Mouse (Mus musculus) forebrain, embryonic 15.5 days (tissue): ENCODE measurements around the gene Mark3. TPM values are rescaled to one million over a fixed set of nuclear protein-coding genes. Genes with fewer than 3 reads are reported as not detected.
A peak's percentile ranks its signal among the peaks of the same experiment; 100 is the strongest.

Source experiments
- ATAC-seq: fragments of 200-750 bp; cut with Nextera tagmentation; replicated peaks from 2 replicates; pipeline ENCODE4 v1.8.0; 2017; ENCODE audit warnings: mild to moderate bottlenecking, moderate TSS enrichment, moderate library complexity
- H3K27ac ChIP-seq: fragments of 300-500 bp; sonication (generic); replicated peaks from 2 replicates; pipeline ENCODE4 v1.5.1; 2015; ENCODE audit warnings: mild to moderate bottlenecking, inconsistent platforms
- H3K27me3 ChIP-seq: fragments of 300-500 bp; sonication (generic); 2 replicates; pipeline ENCODE4 v1.6.1; 2015; ENCODE audit warnings: inconsistent platforms
- H3K36me3 ChIP-seq: fragments of 300-500 bp; sonication (generic); 2 replicates; pipeline ENCODE4 v1.6.1; 2015; ENCODE audit warnings: mild to moderate bottlenecking, inconsistent platforms
- H3K4me1 ChIP-seq: fragments of 300-500 bp; sonication (generic); 2 replicates; pipeline ENCODE4 v1.6.1; 2015; ENCODE audit warnings: inconsistent platforms
- H3K4me2 ChIP-seq: fragments of 300-500 bp; sonication (generic); replicated peaks from 2 replicates; pipeline ENCODE4 v1.6.1; 2015; ENCODE audit warnings: mild to moderate bottlenecking, inconsistent platforms
- H3K4me3 ChIP-seq: fragments of 300-500 bp; sonication (generic); 2 replicates; pipeline ENCODE4 v1.5.1; 2015; ENCODE audit warnings: mild to moderate bottlenecking, inconsistent platforms
- H3K9ac ChIP-seq: fragments of 300-500 bp; sonication (generic); replicated peaks from 2 replicates; pipeline ENCODE4 v1.6.1; 2015; ENCODE audit warnings: mild to moderate bottlenecking, inconsistent platforms
- H3K9me3 ChIP-seq: fragments of 300-500 bp; sonication (generic); 2 replicates; pipeline ENCODE4 v1.6.1; 2016; ENCODE audit warnings: inconsistent platforms
- WGBS: fragments of 180-500 bp; shearing (Covaris S2); methylation state at CpG from one replicate; pipeline ENCODE4 v1.1.7; 2015; ENCODE audit warnings: mixed read lengths; 5-methylcytosine and 5-hydroxymethylcytosine counted together
- polyA plus RNA-seq: library from polyadenylated mRNA; unstranded; fragments of >200 nt; fragmentation: Nextera tagmentation; extraction: Ambion mirVana; gene quantifications from 2 replicates; pipeline ENCODE4 v1.2.1, GENCODE M21; 2015

The Mark3 gene
- polyA plus RNA-seq, result 46.1 and 54.4 TPM in 2 replicates

DNA sequence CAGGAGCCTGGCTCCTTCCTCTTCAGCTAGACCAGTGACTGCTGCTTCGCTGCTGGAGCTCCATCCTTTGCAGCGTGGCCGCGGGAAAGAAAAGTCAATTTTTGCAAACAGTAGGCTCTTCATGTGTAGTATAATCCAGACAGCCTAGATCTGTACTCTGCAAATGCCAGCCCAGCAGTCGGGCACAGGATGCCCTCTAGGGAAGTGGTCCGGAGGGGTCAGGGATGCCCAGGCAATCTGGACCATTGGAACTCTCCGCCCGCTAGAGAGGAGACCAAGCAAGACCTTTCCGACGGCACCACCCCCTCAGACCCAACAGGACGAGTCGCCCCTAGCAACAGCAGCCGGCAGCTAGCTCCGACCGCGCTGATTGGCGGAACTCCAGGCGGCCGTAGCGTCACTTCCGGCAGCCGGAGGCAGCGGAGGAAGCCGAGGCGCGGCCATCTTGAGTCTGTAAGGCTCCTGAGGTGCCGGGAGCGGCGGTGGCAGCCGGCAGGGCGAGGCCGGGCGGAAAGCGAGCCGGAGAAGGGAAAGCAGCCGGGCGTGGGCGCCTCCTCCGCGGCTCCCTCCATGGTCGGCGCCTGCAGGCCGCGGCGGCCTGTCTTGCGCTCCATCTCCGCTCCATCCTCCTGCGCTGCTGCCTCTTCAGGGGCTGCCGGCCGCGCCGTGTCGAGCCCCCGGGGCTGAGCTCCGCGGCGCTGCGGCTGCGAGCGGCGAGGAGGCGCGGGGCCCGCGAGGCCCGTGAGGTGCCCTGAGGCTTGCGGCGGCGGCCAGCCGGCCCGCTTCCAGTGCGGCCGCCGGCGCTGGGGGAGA, at the start of gene Mark3:
Mark3 (plus strand) TSS at position 450 of the 813 bp plus-strand sequence.
- peak within 1 kb of the TSS; percentile 96 for H3K27ac ChIP-seq
- H3K9ac ChIP-seq, result peak within 1 kb of the TSS; percentile 99
- peaks cover 39% of the 10 kb centered on the region for H3K4me1 ChIP-seq
- H3K4me3 ChIP-seq, result peak within 1 kb of the TSS; percentile 99
- peak; percentile 98 for ATAC-seq
- no peaks in the 10 kb centered on the region for H3K36me3 ChIP-seq
- no peaks in the 10 kb centered on the region for H3K27me3 ChIP-seq
- peak within 1 kb of the TSS; percentile 97 for H3K4me2 ChIP-seq
- no peaks in the 10 kb centered on the region for H3K9me3 ChIP-seq
- 0% methylated on average over 74 of the region's 75 CpGs for WGBS

DNA sequence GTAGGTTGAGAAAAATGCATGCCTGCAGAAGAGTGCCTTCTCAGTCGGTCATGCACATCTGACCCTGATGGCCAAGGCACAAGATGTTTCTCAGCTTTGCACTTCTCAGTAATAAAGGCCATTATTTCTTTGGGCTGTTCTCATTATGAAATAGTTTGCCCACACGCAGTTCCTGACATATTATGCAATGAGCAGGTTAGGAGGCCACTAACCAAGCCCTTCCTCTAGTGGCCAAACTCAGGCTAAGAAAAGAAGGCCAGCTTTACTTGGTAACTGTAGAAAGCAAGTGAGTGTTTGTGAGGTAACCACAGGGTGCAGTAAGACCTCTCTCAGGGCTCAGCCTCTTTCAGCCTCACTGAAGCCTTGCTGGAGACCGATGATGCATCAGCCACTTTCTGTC, 49.4 kb upstream of the Mark3 start:
- Histone ChIP-seq H3K4me3 (no peak overlapping the region), H3K4me2 (no peak overlapping the region), H3K9ac (no peak overlapping the region), H3K27me3 (no peaks in the 10 kb centered on the region), H3K36me3 (no peaks in the 10 kb centered on the region), H3K4me1 (no peaks in the 10 kb centered on the region), H3K9me3 (peaks cover 6% of the 10 kb centered on the region; the same call in 1 of the 2 replicates), H3K27ac (no peak overlapping the region)
- WGBS, result 89% methylated on average over 3 of the region's 3 CpGs
- no peak for ATAC-seq

DNA sequence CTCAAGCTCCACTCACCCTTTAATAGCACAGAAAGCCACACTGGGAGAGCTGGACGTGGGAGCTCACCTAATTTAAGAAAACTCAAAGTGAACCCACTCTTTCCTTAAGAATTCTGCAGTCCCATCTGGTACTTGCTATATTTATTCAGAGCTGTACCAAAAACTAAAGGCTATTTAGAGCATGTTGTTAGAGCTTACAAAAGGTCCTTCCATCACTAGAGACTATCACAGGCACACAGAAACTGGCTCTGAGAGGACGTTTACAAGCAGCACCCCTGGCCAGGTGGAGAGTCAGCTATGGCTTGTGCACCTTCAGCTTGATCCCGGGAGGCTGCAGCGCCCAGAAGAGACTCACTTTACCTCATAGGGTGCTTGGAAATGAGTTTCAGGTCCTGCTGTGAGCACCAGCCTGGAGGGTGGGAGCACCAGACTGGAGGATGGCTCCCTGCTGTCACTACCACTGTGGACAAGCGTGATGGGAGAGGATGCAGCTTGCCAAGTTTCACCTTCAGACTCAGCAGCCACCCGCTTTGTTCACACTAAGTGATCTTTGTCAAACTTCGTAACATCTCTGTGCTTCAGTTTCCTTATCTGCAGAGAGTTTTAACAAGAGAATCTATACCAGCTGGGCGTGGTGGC, 46.6 kb upstream of the Mark3 start:
- Histone ChIP-seq H3K4me2 (no peak overlapping the region), H3K9ac (no peak overlapping the region), H3K4me3 (no peak overlapping the region), H3K27me3 (no peaks in the 10 kb centered on the region), H3K9me3 (no peaks in the 10 kb centered on the region), H3K36me3 (no peaks in the 10 kb centered on the region), H3K27ac (no peak overlapping the region), H3K4me1 (no peaks in the 10 kb centered on the region)
- no peak for ATAC-seq
- 60% methylated on average over 8 of the region's 8 CpGs for WGBS

DNA sequence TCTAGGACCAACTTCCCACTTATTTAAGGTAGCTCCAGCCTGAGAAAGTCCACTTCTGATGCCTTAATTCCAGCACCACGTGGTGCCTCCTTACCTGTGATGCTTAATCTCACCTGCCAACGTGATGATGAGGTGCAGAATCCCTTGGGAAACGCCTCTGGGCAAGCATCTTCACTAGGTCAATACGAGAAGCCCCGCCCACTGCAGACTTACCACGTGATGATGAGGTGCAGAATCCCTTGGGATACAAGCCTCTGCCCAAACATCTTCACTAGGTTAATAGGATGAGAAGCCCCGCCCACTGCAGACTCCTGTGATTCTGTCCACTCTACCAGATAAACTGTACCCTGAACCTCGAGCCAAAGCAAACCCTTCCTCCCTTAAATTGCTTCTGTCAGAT, 45.1 kb upstream of the Mark3 start:
- WGBS, result 29% methylated on average over 8 of the region's 8 CpGs
- Histone ChIP-seq H3K36me3 (no peaks in the 10 kb centered on the region), H3K27me3 (no peaks in the 10 kb centered on the region), H3K9ac (no peak overlapping the region), H3K9me3 (no peaks in the 10 kb centered on the region), H3K4me1 (no peaks in the 10 kb centered on the region), H3K27ac (no peak overlapping the region), H3K4me2 (no peak overlapping the region), H3K4me3 (no peak overlapping the region)
- no peak for ATAC-seq

DNA sequence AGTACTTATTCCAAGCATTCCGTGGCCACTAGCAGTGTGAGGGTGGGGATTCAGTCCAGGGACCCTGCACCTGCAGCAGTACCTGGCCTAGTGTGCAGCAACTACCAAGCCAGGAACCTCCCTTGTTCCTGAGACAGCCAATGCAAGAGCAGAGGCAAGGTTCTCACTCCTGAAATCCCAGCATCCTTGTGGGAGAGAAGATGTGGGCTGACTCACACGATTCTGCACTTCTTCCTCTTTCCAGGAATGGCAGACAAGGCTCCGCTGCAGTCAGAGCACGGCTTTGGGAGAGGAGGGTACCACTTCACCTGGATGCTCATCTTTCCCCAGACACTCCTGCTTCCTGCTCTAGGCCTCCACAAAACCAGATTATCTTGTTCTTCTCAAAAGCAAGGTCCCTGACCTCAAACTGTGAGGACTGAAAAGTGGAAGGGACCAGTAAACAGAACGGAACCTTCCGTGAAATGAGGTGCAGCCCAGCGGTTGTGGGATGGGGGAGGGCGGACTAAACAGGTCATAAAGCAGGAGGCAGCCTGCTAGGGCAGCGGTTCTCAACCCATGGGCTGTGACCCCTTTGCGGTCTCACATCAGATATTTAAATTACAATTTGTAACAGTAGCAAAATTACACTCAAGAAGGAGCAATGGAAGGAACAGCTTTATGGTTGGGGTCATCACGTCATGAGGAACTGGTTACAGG, 41.1 kb upstream of the Mark3 start:
- Histone ChIP-seq H3K9ac (no peak overlapping the region), H3K36me3 (no peaks in the 10 kb centered on the region), H3K27me3 (no peaks in the 10 kb centered on the region), H3K9me3 (no peaks in the 10 kb centered on the region), H3K27ac (no peak overlapping the region), H3K4me1 (peaks cover 11% of the 10 kb centered on the region), H3K4me3 (no peak overlapping the region), H3K4me2 (no peak overlapping the region)
- ATAC-seq, result no peak
- WGBS, result 66% methylated on average over 11 of the region's 11 CpGs

DNA sequence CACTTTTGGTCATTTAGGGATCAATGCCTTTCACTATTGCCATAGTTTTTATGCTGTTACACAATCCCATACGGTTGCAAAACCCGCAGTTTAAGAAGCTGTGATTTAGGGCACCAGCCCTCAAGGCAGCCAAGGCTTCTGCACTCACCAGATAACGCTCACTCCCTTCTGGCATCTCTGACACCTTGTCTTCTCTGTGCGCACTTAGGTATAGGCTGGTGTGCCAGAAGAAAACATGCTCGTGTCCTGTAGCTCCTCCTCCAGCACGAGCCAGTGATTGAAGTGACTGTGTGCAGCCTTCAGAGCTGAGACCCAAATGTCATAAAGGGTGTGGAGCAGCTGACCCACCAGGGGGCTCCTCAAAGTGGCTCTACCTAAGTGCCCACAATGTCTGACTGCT, 39.0 kb upstream of the Mark3 start:
- no peak overlapping the region for H3K4me2 ChIP-seq
- H3K4me3 ChIP-seq, result no peak overlapping the region
- WGBS, result 75% methylated on average over 6 of the region's 6 CpGs
- H3K36me3 ChIP-seq, result peaks cover 12% of the 10 kb centered on the region
- no peak overlapping the region for H3K9ac ChIP-seq
- no peak for ATAC-seq
- no peaks in the 10 kb centered on the region for H3K27me3 ChIP-seq
- peaks cover 24% of the 10 kb centered on the region for H3K4me1 ChIP-seq
- H3K27ac ChIP-seq, result no peak overlapping the region
- H3K9me3 ChIP-seq, result no peaks in the 10 kb centered on the region

DNA sequence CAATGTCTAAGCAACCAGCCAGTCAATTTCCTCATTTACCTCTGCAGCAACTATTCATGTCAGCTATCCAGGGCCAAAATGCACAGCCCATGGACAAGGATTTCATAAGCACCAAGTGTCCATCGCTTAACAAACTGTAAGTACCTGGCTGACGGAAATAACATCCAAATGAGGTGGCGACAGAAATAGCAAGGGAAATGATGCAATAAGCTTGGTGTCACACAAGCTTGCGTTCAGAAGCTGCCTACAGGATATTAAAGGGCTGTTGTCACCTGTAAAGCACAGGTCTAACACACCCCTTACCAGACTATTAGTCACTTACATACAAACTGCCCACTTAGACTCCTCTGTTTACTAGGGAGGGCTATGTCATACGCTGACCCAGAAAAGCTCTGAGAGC, 38.6 kb upstream of the Mark3 start:
- ATAC-seq, result no peak
- Histone ChIP-seq H3K9me3 (no peaks in the 10 kb centered on the region), H3K27ac (no peak overlapping the region), H3K4me2 (no peak overlapping the region), H3K4me3 (no peak overlapping the region), H3K9ac (no peak overlapping the region), H3K4me1 (peaks cover 29% of the 10 kb centered on the region), H3K27me3 (no peaks in the 10 kb centered on the region), H3K36me3 (peaks cover 16% of the 10 kb centered on the region)
- WGBS, result 88% methylated on average over 5 of the region's 5 CpGs

DNA sequence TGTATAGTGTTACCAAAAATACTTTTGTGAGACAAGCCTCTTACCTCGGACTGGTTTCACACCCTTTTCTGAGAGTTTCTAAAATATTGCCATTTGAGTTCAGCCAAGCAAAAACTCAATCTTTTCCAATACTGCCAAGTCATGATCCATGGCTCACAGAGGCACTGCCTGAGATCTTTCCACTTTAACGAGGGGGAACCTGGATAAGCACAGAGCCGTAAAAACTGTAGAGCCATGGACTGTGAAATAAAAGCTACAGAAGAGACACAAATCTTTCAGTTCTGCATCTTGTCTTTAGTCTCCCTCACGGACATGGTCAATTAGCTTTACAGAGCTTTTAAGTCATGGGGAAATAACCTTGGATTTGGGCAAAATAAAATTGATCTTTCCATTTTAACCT, 37.6 kb upstream of the Mark3 start:
- H3K9ac ChIP-seq, result peak overlapping the region; percentile 97
- peaks cover 34% of the 10 kb centered on the region for H3K4me1 ChIP-seq
- H3K4me2 ChIP-seq, result peak overlapping the region; percentile 78
- H3K27me3 ChIP-seq, result no peaks in the 10 kb centered on the region
- 0 out of 2 replicates have a peak overlapping the region, but pooled peaks have one; percentile 93 for H3K27ac ChIP-seq
- peak overlapping the region; percentile 85 for H3K4me3 ChIP-seq
- peaks cover 26% of the 10 kb centered on the region for H3K36me3 ChIP-seq
- 19% methylated on average over 4 of the region's 4 CpGs for WGBS
- no peak for ATAC-seq
- no peaks in the 10 kb centered on the region for H3K9me3 ChIP-seq

DNA sequence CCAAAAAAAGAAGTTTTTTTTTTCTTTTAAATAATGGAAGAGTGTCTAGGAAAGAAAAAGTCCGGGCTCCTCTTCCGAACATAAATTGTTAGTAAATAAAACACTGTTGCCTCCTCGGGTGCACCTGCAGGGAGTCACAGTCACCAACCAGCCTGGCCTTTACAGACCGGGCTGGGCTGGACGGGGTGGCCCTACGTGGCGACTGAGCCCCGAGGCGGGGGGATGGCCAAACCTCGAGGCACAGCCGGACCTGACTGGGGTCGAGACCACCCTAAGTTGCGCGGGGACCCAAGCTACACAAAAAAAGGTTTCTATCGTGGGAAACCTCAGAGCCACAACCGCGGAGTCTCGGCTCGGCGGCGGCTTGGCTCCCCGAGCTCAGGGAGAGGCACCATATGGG, 37.0 kb upstream of the Mark3 start:
- H3K4me3 ChIP-seq, result peak overlapping the region; percentile 85
- H3K9me3 ChIP-seq, result no peaks in the 10 kb centered on the region
- peaks cover 34% of the 10 kb centered on the region for H3K4me1 ChIP-seq
- H3K27me3 ChIP-seq, result no peaks in the 10 kb centered on the region
- ATAC-seq, result peak; percentile 42
- H3K36me3 ChIP-seq, result peaks cover 32% of the 10 kb centered on the region
- H3K9ac ChIP-seq, result peak overlapping the region; percentile 97
- 0% methylated on average over 22 of the region's 22 CpGs for WGBS
- peak overlapping the region; percentile 93 for H3K27ac ChIP-seq
- peak overlapping the region; percentile 78 for H3K4me2 ChIP-seq

DNA sequence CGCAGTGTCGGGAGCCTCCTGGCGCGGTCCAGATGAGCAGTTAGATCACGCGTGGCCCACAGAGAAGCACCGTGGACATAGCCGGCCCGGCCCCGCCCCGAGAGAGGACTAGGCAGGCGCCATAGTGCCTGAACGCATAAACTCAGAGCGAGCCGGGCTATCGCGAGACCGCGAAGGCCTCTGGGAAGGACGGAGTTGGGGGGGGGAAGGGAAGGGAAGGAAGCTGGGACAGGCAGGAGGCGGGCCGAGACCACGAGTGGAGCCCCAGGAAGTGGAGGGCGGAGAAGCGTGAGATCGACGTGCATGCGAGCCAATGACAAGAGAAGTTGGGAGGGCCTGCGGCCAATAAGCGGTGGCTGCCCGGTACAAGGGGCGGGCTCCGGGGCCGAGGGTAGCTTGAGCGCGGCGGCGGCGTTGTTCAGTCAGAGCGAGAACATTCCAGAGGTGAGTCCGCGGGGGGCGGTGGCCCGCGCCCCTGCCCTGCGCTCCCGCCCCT, 36.5 kb upstream of the Mark3 start, which contains the start of gene Eif5:
Eif5 (plus strand) TSS at position 221 of the 496 bp plus-strand sequence.
- Histone ChIP-seq H3K9me3 (no peaks in the 10 kb centered on the region), H3K27me3 (no peaks in the 10 kb centered on the region), H3K4me3 (peak within 1 kb of the TSS; percentile 85), H3K36me3 (peaks cover 37% of the 10 kb centered on the region), H3K9ac (peak within 1 kb of the TSS; percentile 97), H3K4me2 (peak within 1 kb of the TSS; percentile 86), H3K27ac (peak within 1 kb of the TSS; percentile 97), H3K4me1 (peaks cover 34% of the 10 kb centered on the region)
- WGBS, result under 1% methylated on average over 47 of the region's 47 CpGs
- ATAC-seq, result peak; percentile 100

DNA sequence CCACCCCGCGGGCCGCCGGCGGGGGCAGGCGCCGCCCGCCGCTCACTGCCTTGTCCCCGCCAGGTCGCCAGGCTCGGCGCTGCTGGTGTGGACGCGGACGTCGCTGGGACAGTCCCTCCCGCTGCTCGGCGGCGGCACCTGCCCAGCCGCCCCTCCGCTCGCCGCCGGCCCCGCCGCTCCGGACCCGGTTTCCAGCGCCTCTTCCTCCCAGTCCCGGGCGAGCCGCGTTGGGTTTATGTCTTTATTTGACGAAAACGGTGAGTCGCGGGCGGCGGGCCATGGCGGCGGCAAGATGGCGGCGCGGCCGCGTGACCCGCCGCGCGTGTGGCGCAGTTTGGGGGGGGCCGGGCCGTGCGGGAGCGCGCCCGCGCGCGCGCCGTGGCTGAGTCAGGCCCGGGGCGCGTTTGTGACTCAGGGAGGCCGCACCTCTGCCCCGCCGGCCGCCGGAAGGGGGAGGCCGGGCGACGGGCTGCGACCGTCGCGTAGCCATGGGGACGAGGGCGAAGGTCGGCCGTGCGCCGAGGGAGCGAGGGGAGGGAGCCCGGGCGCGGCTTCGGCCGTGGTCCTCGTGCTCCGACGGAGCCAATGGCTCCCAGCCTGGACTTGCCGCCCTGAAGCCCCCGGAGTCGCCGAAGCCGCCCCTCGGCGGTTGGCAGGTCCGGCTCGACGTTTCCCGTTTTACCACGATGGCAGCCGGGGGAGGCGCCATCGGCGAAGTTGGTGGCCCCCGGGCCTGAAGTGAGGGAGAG, 35.9 kb upstream of the Mark3 start:
- Histone ChIP-seq H3K4me3 (peak overlapping the region; percentile 85), H3K36me3 (peaks cover 43% of the 10 kb centered on the region), H3K4me1 (peaks cover 34% of the 10 kb centered on the region), H3K4me2 (peak overlapping the region; percentile 86), H3K27me3 (no peaks in the 10 kb centered on the region), H3K9ac (peak overlapping the region; percentile 88), H3K27ac (peak overlapping the region; percentile 97), H3K9me3 (no peaks in the 10 kb centered on the region)
- peak; percentile 49 for ATAC-seq
- under 1% methylated on average over 106 of the region's 111 CpGs for WGBS
